Mouse (Mus musculus) heart, postnatal 0 days (tissue): Measurements from ENCODE around the gene Cd99l2.

ENCODE experiments used
- CTCF ChIP-seq: IDR thresholded peaks from 2 replicates; pipeline ENCODE4 v1.5.1; 2016; ENCODE audit warnings: antibody characterized with exemption, control low read depth, low read depth
- EP300 ChIP-seq: IDR thresholded peaks from 2 replicates; pipeline ENCODE4 v1.6.1; 2016; ENCODE audit warnings: antibody characterized with exemption, low read depth

DNA sequence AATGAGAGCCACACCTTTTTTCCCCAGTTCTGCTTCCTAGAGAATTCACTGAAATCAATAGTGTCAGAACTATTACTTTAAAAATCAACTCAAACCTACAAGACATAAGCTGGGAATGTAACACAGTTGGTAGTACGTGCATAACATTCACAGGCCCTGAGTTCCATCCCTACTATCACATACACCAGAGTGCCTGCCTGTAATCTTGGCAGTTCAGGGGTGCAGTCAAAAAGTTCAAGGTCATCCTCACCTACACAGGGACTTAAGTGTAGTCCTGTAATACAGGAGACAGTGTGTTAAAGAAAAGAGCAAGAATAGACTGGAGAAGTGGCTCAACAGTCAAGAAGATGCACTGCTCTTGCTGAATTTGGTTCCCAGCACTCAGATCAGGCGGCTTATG, 10.4 kb downstream of the Cd99l2 start:
- TF ChIP-seq CTCF = no peak
- no peak for TF ChIP-seq EP300
